Mouse (Mus musculus): Measurements from ENCODE around the gene Tpsb2.

DNA sequence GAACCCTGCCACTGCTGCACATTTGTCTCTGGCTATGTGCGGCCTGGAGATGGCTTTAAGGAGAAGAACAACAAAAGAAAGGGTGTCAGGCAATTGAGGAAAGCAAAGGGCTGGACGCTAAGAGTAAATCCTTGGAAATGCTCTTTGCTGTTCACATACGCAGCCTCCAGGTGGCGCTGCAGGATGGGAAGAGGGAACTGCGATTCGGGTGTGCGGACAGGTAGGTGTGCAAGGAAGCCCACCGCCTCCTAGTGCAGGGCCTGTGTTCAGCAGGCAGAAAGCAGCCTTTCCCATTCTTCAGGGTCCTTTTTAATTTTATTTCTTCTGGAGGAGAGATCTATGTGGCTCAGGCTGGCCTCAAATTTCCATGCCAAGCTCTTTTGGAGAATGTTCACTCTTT lies 32.2 kb upstream of the Tpsb2 start:
- TF ChIP-seq CTCF (IDR thresholded peaks at IDR 0.05; ENCODE audit: low read depth, low read length) = peak; percentile 96
- no peak for TF ChIP-seq POLR2A (IDR thresholded peaks at IDR 0.05; ENCODE audit: extremely low read depth, insufficient read depth, low read length)
